Comparison of ENCODE assay signal across 8 mouse cellular contexts in the genomic region with DNA sequence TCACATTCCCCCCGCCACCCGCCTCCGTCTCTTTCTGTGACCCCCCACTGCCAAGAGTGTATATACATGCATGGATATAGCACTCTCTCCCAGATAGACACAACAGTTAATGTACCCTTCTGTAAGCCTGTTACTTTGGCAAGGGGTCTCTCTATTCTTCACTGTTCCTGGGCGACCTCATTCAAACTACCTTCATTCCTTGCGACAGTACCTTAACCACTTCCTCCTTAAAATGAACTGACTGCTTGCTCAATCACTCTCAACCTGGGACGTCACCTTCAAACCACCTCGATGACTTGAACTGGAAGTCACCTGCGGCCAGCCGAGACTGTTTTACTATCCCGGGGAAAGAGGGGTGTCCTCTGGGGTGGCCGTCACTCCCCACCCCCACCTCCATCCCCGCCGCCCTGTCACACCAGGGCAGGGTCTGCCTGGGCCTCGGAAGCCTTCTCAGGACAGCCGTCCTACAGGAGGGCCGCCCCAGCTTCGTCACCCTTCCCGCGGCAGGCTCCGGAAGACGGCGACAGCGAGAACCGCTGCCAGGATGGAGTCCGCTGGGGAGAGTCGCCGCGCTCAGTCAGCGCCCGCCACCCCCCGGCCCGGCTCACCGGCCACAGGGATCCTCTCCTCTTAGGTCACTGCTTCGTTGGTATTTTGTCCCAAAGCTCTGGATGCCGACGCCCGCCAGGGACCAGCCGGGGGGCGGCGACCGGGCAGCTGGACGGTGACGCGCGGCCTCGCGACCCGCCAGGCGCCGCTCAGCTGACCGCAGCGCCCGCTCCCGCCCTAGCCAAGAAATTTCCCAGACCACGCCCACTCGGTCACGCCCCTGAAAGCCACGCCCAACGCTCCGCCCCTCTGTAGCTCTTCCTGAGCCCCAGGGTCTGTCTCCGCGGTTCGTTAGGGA. TPM values are rescaled to one million over a fixed set of nuclear protein-coding genes. Genes with fewer than 3 reads are reported as not detected.
DNase-seq lines count a peak whose midpoint lies in the region; ATAC-seq and TF ChIP-seq lines count a peak whose summit lies in the region.

A gene (minus strand): TSS at position 753 of the 907 bp plus-strand sequence.

- H3K4me3 ChIP-seq in MEL (ENCODE audit: control insufficient read depth in 1 of 2, insufficient read depth in 1 of 2, low read depth in 2 of 2, low read length in 2 of 2), result peak within 1 kb of the TSS; percentile 78 to 92
- H3K4me3 ChIP-seq in hindbrain, embryonic 10.5 days, result peak within 1 kb of the TSS; percentile 70
- H3K4me3 ChIP-seq in lung, embryonic 16.5 days (ENCODE audit: low read length), result peak within 1 kb of the TSS; percentile 64
- peak within 1 kb of the TSS; percentile 55 for H3K4me3 ChIP-seq in thymus, adult 2 months (ENCODE audit: control insufficient read depth, insufficient read depth, low read length)

- peak; percentile 37 to 54; a peak in 1 of 4 replicates for TF ChIP-seq POLR2A in MEL (IDR thresholded peaks at IDR 0.05; ENCODE audit: control insufficient read depth in 1 of 2, insufficient read depth in 1 of 2, low read depth in 1 of 2, low read length in 2 of 2, poor library complexity in 1 of 2)
- no peak for TF ChIP-seq POLR2A in thymus, adult 2 months (IDR thresholded peaks at IDR 0.05; ENCODE audit: control insufficient read depth, extremely low read depth, insufficient read depth, low read length, poor library complexity)

- H3K9ac ChIP-seq in MEL (ENCODE audit: control insufficient read depth, low read depth, low read length, poor library complexity, severe bottlenecking), result peak within 1 kb of the TSS; percentile 75
- peak within 1 kb of the TSS; percentile 68 for H3K9ac ChIP-seq in lung, embryonic 16.5 days (ENCODE audit: low read length)

- peak; percentile 88 for DNase-seq in MEL (ENCODE audit: low read depth, low spot score)
- DNase-seq in cerebellum, adult 9-10 months, result peak; percentile 78
- DNase-seq in hindbrain, embryonic 10.5 days (ENCODE audit: low spot score), result peak; percentile 88
- peak; percentile 77 for DNase-seq in layer of hippocampus, adult 9-11 months
- peak; percentile 73 for DNase-seq in ovary, adult 18-20 months (ENCODE audit: low spot score)
- peak; percentile 60 for DNase-seq in thymus, adult 2 months

- H3K36me3 ChIP-seq in MEL (ENCODE audit: control insufficient read depth in 1 of 2, insufficient read depth in 2 of 2, low read length in 2 of 2), result peaks cover 0 to 10% of the 10 kb centered on the region in 2 experiments; a peak in 2 of 4 replicates
- no peaks in the 10 kb centered on the region for H3K36me3 ChIP-seq in hindbrain, embryonic 10.5 days
- H3K36me3 ChIP-seq in lung, embryonic 16.5 days (ENCODE audit: control insufficient read depth, insufficient read depth, low read length), result no peaks in the 10 kb centered on the region
- H3K36me3 ChIP-seq in thymus, adult 2 months (ENCODE audit: control insufficient read depth, insufficient read depth, low read length), result no peaks in the 10 kb centered on the region

- H3K4me1 ChIP-seq in MEL (ENCODE audit: control insufficient read depth in 1 of 2, insufficient read depth in 2 of 2, low read length in 2 of 2), result peaks cover 7 to 14% of the 10 kb centered on the region in 2 experiments
- peaks cover 18% of the 10 kb centered on the region for H3K4me1 ChIP-seq in hindbrain, embryonic 10.5 days (replicated peaks)
- no peaks in the 10 kb centered on the region for H3K4me1 ChIP-seq in lung, embryonic 16.5 days (replicated peaks; ENCODE audit: control insufficient read depth, insufficient read depth, low read length)
- H3K4me1 ChIP-seq in thymus, adult 2 months (replicated peaks; ENCODE audit: control insufficient read depth, insufficient read depth, low read length), result peaks cover 15% of the 10 kb centered on the region

- WGBS in hindbrain, embryonic 10.5 days, result 1% methylated on average over 63 of the region's 63 CpGs
- WGBS in lung, embryonic 16.5 days, result 2% methylated on average over 56 of the region's 63 CpGs
- 5% methylated on average over 63 of the region's 63 CpGs for WGBS in thymus, adult 2 months

- no peak for TF ChIP-seq CTCF in MEL (IDR thresholded peaks at IDR 0.05 in 2 of 3, conservative IDR thresholded peaks at IDR 0.05 in 1 of 3; ENCODE audit: control insufficient read depth in 1 of 3, insufficient read depth in 1 of 3, low read depth in 2 of 3, low read length in 3 of 3, poor library complexity in 1 of 3, severe bottlenecking in 1 of 3)
- no peak for TF ChIP-seq CTCF in thymus, adult 2 months (IDR thresholded peaks at IDR 0.05; ENCODE audit: borderline replicate concordance, control insufficient read depth, extremely low read depth, insufficient read depth, low read length, poor library complexity)

- H3K9me3 ChIP-seq in MEL (replicated peaks; ENCODE audit: insufficient read depth, low read length), result no peaks in the 10 kb centered on the region
- H3K9me3 ChIP-seq in hindbrain, embryonic 10.5 days, result no peaks in the 10 kb centered on the region
- H3K9me3 ChIP-seq in lung, embryonic 16.5 days (ENCODE audit: control insufficient read depth, low read length), result no peaks in the 10 kb centered on the region

- TF ChIP-seq EP300 in MEL (IDR thresholded peaks at IDR 0.05; ENCODE audit: low read depth in 1 of 2, low read length in 2 of 2), result no peak; a peak in 1 of 4 replicates

- ATAC-seq in frontal cortex, adult (ENCODE audit: low TSS enrichment), result peak; percentile 94
- peak; percentile 95 for ATAC-seq in lung, embryonic 16.5 days (ENCODE audit: low read depth)

- no peak for TF ChIP-seq RAD21 in MEL (IDR thresholded peaks at IDR 0.05; ENCODE audit: low read depth, low read length)

- H3K4me2 ChIP-seq in lung, embryonic 16.5 days (ENCODE audit: low read depth, low read length), result peak within 1 kb of the TSS; percentile 98

- no peaks in the 10 kb centered on the region for H3K27me3 ChIP-seq in MEL (ENCODE audit: control insufficient read depth in 1 of 2, insufficient read depth in 2 of 2, low read length in 2 of 2)
- peaks cover 43% of the 10 kb centered on the region for H3K27me3 ChIP-seq in hindbrain, embryonic 10.5 days (ENCODE audit: insufficient read depth, poor library complexity, severe bottlenecking)
- no peaks in the 10 kb centered on the region for H3K27me3 ChIP-seq in lung, embryonic 16.5 days (ENCODE audit: control insufficient read depth, insufficient read depth, low read depth, low read length)
- no peaks in the 10 kb centered on the region for H3K27me3 ChIP-seq in thymus, adult 2 months (ENCODE audit: control insufficient read depth, insufficient read depth, low read length)

- H3K79me2 ChIP-seq in MEL (ENCODE audit: control insufficient read depth, insufficient read depth, low read length, poor library complexity), result peaks cover 4% of the 10 kb centered on the region

- H3K27ac ChIP-seq in MEL (ENCODE audit: control insufficient read depth, low read depth, low read length), result peak within 1 kb of the TSS; percentile 21
- H3K27ac ChIP-seq in hindbrain, embryonic 10.5 days, result peak within 1 kb of the TSS; percentile 77
- H3K27ac ChIP-seq in lung, embryonic 16.5 days (ENCODE audit: low read length), result peak within 1 kb of the TSS; percentile 40; the same call in 1 of the 2 replicates
- no peak within 1 kb of the TSS for H3K27ac ChIP-seq in thymus, adult 2 months (ENCODE audit: control insufficient read depth, insufficient read depth, low read length)

TF ChIP-seq in MEL, 35 proteins besides CTCF, POLR2A, EP300 and RAD21:
- TF ChIP-seq SMC3 (IDR thresholded peaks at IDR 0.05; ENCODE audit: low read depth, low read length), result no peak
- TF ChIP-seq RCOR1 (IDR thresholded peaks at IDR 0.05; ENCODE audit: low read depth, low read length), result no peak; the same call in 1 of the 2 replicates
- no peak for TF ChIP-seq JUND (IDR thresholded peaks at IDR 0.05; ENCODE audit: low read depth, low read length)
- peak; percentile 55 for TF ChIP-seq USF1 (IDR thresholded peaks at IDR 0.05; ENCODE audit: low read depth, low read length)
- no peak for TF ChIP-seq MAFK (IDR thresholded peaks at IDR 0.05; ENCODE audit: borderline replicate concordance, low read depth, low read length)
- TF ChIP-seq MYB (IDR thresholded peaks at IDR 0.05; ENCODE audit: low read depth, low read length), result no peak
- TF ChIP-seq KAT2A (conservative IDR thresholded peaks at IDR 0.05; ENCODE audit: low read depth, low read length), result no peak
- TF ChIP-seq NELFE (IDR thresholded peaks at IDR 0.05; ENCODE audit: low read depth, low read length), result peak; percentile 36; the same call in 1 of the 2 replicates
- peak; percentile 52; the same call in 1 of the 2 replicates for TF ChIP-seq SIN3A (IDR thresholded peaks at IDR 0.05; ENCODE audit: low read length)
- TF ChIP-seq TBP (IDR thresholded peaks at IDR 0.05; ENCODE audit: low read depth, low read length), result 0 out of 2 replicates have a peak, but pooled peaks have one; percentile 28
- TF ChIP-seq E2F4 (IDR thresholded peaks at IDR 0.05; ENCODE audit: borderline replicate concordance, low read depth, low read length), result no peak
- TF ChIP-seq MAZ (IDR thresholded peaks at IDR 0.05; ENCODE audit: low read depth, low read length), result no peak
- TF ChIP-seq MEF2A (IDR thresholded peaks at IDR 0.05; ENCODE audit: extremely low read depth, insufficient replicate concordance, low read depth, low read length, poor library complexity, severe bottlenecking), result no peak
- no peak for TF ChIP-seq ZKSCAN1 (IDR thresholded peaks at IDR 0.05; ENCODE audit: low read depth, low read length)
- TF ChIP-seq TCF12 (IDR thresholded peaks at IDR 0.05; ENCODE audit: low read depth, low read length), result no peak
- no peak for TF ChIP-seq POLR2AphosphoS5 (IDR thresholded peaks at IDR 0.05; ENCODE audit: borderline replicate concordance, low read depth, low read length)
- TF ChIP-seq MAX (IDR thresholded peaks at IDR 0.05; ENCODE audit: low read length), result no peak
- no peak for TF ChIP-seq USF2 (IDR thresholded peaks at IDR 0.05; ENCODE audit: borderline replicate concordance in 1 of 2, insufficient read depth in 1 of 2, low read depth in 1 of 2, low read length in 2 of 2)
- no peak for TF ChIP-seq ZC3H11A (IDR thresholded peaks at IDR 0.05; ENCODE audit: low read depth, low read length)
- TF ChIP-seq HCFC1 (IDR thresholded peaks at IDR 0.05; ENCODE audit: low read depth, low read length), result 0 out of 2 replicates have a peak, but pooled peaks have one; percentile 43
- peak; percentile 46 for TF ChIP-seq ETS1 (IDR thresholded peaks at IDR 0.05; ENCODE audit: low read depth, low read length)
- no peak for TF ChIP-seq ELF1 (IDR thresholded peaks at IDR 0.05; ENCODE audit: low read depth, low read length)

RNA-seq across cellular contexts. Expression of the gene that starts here (rescaled TPM):
- 10.5 and 10.9 TPM in 2 replicates for total RNA-seq in MEL (2012; rRNA removed)
- polyA plus RNA-seq in MEL (2012; ENCODE audit: insufficient read depth in 1 of 2, insufficient read length in 2 of 2, low read depth in 1 of 2, low replicate concordance in 2 of 2, missing spikeins in 1 of 2), result 10 to 100 TPM in 1 of 2 experiments, not detected in 1; 17.0 TPM
- polyA plus RNA-seq in hindbrain, embryonic 10.5 days (2016; fragmentation: Nextera tagmentation; extraction: Ambion mirVana), result 3.7 and 5.2 TPM in 2 replicates
- 13.3 and 13.5 TPM in 2 replicates for polyA plus RNA-seq in lung, embryonic 16.5 days (2015; fragmentation: Nextera tagmentation; extraction: Ambion mirVana)
- polyA plus RNA-seq in thymus, adult 2 months (2012; rRNA removed), result 1.4 TPM in 2 replicates
